Mouse (Mus musculus) C2C12 (cell line): ENCODE measurements at regions not wholly inside any gene's neighbourhood (a gene's known extent, or its start where the extent isn't known, plus 50 kb on each side); places are given as distances from the start of the nearest gene placed in this dataset.

ENCODE experiments used
- CEBPB ChIP-seq: IDR thresholded peaks from one replicate; pipeline ENCODE4 v1.6.1; 2011; ENCODE audit warnings: low read depth, mild to moderate bottlenecking, control low read depth, moderate library complexity
- MAX ChIP-seq: IDR thresholded peaks from one replicate; pipeline ENCODE4 v1.6.1; 2011; ENCODE audit warnings: mild to moderate bottlenecking, control low read depth
- MYOD1 ChIP-seq: IDR thresholded peaks from one replicate; pipeline ENCODE4 v1.6.1; 2011; ENCODE audit warnings: low read depth; ENCODE audit not compliant: control insufficient read depth, insufficient read length
- MYOG ChIP-seq: IDR thresholded peaks from one replicate; pipeline ENCODE4 v1.6.1; 2011; ENCODE audit not compliant: control insufficient read depth, insufficient read length; ENCODE audit errors: extremely low read depth

DNA sequence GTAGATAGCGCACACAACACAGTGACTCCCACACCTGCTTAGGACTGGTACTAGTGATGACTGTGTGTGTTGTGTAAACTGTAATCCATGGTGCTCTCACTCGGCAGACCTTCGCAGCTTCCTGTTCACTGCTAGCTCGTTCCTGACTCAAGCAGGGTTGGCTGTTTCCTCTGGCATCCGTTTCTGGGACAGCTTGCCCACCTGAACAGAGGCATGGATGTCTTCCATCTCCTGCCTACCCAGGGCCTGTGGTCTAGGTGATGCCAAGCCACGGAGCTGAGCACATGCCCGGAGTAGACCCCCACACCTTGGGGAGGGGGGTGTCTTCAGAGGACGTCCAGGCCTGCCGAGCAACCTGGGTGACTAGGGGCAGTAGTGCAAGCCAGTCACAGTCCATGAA, 54.7 kb upstream of the Dmrtb1 start:
- TF ChIP-seq MYOD1 (no peak), MAX (no peak), CEBPB (no peak), MYOG (no peak)
